Mouse (Mus musculus): Measurements from ENCODE around the gene Snupn. TPM values are rescaled to one million over a fixed set of nuclear protein-coding genes. Genes with fewer than 3 reads are reported as not detected.
A peak's percentile ranks its signal among the peaks of the same experiment; 100 is the strongest.
"Not testable (repeated sequence)": the region's sequence is repeated elsewhere in the genome, so short reads cannot be mapped to it uniquely, and the experiment has no call there.

The Snupn gene
- polyA plus RNA-seq, 1 experiment from 2014 or later, result 28.4 TPM

DNA sequence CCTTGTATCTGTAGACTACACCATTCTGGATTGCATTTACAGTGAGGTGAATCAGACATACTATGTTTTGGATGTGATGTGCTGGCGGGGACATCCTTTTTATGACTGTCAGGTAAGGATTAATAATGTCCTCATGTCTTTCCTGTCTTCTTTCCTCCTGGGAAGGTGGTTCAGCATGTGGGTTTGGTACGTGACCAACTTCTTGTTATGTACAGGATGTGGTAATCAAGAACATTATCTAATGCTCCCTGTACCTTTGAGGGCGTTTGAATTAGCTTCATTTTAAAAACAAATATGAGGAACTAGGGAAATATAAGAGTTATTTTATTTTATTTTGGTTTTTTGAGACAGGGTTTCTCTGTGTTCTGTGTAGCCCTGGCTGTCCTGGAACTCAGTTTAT lies 24.5 kb downstream of the Snupn start:
- 83% methylated on average over 3 of the region's 3 CpGs for WGBS
- Histone ChIP-seq H3K27ac (replicated peaks) (no peak overlapping the region), H3K4me2 (replicated peaks) (no peak overlapping the region), H3K27me3 (no peaks in the 10 kb centered on the region), H3K9me3 (no peaks in the 10 kb centered on the region), H3K4me1 (no peaks in the 10 kb centered on the region), H3K4me3 (no peak overlapping the region), H3K9ac (replicated peaks) (no peak overlapping the region), H3K36me3 (peaks cover 18% of the 10 kb centered on the region)
- no peak for ATAC-seq (ENCODE audit: low FRiP score, low read depth)

DNA sequence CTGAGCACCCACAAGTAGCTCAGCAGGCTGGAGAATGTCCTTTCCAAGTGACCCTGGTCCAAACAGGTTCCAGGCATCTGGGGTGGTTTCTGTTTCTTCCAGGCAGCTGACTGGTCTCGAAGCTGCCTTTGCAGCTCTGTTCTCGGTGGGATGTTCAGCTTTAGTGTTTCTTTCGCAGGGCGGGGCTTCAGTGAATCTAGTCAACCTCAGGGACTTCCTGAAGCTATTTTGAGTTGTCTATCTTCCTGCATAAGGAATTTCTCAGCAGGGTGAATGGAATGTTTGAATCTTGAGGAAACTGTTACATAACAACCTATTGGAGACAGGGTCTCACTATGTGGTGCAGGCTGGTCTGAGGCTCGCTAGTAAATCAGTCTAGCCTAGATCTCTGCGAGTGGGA lies 29.5 kb downstream of the Snupn start:
- 91% methylated on average over 6 of the region's 6 CpGs for WGBS
- no peak overlapping the region for H3K4me2 ChIP-seq (replicated peaks)
- no peaks in the 10 kb centered on the region for H3K4me1 ChIP-seq

GRCm38 (mm10) chr9:56981502-56981901 lies 30.8 kb downstream of the Snupn start:
- Histone ChIP-seq H3K27me3 (no peaks in the 10 kb centered on the region), H3K27ac (replicated peaks) (no peak overlapping the region), H3K4me1 (no peaks in the 10 kb centered on the region), H3K9ac (replicated peaks) (no peak overlapping the region), H3K4me2 (replicated peaks) (no peak overlapping the region), H3K9me3 (no peaks in the 10 kb centered on the region), H3K4me3 (no peak overlapping the region), H3K36me3 (peaks cover 30% of the 10 kb centered on the region)
- 92% methylated on average over 1 of the region's 1 CpGs for WGBS
- ATAC-seq (ENCODE audit: low FRiP score, low read depth), result no peak

More for the DNA sequence above, 29.5 kb downstream of the Snupn start:
- ATAC-seq (ENCODE audit: low FRiP score, low read depth), result no peak
- Histone ChIP-seq H3K27me3 (no peaks in the 10 kb centered on the region), H3K9ac (replicated peaks) (no peak overlapping the region), H3K27ac (replicated peaks) (no peak overlapping the region), H3K36me3 (peaks cover 30% of the 10 kb centered on the region), H3K4me3 (no peak overlapping the region), H3K9me3 (no peaks in the 10 kb centered on the region)

- 2% methylated on average over 57 of the region's 62 CpGs for whole genome bisulfite sequencing
- H3K27ac ChIP-seq (replicated peaks), result peak within 1 kb of the TSS; percentile 96
- peak; percentile 93 for ATAC-seq (ENCODE audit: low FRiP score, low read depth)
Observed at GRCm38 (mm10) chr9:56994286-56995197, 43.9 kb downstream of the Snupn start, which contains the start of gene Ptpn9. TSS of gene Ptpn9 (plus strand) at chr9:56994923.

GRCm38 (mm10) chr9:56995198-56996027 lies 44.7 kb downstream of the Snupn start:
- H3K36me3 ChIP-seq, result 0 out of 2 replicates have a peak, but pooled peaks cover 4% of the 10 kb centered on the region
- H3K4me3 ChIP-seq, result peak overlapping the region; percentile 95
- H3K27me3 ChIP-seq, result no peaks in the 10 kb centered on the region
- H3K9me3 ChIP-seq, result no peaks in the 10 kb centered on the region
- H3K9ac ChIP-seq (replicated peaks), result peak overlapping the region; percentile 97
- peak overlapping the region; percentile 96 for H3K27ac ChIP-seq (replicated peaks)
- H3K4me2 ChIP-seq (replicated peaks), result peak overlapping the region; percentile 75
- peaks cover 17% of the 10 kb centered on the region for H3K4me1 ChIP-seq
- peak; percentile 70 for ATAC-seq (ENCODE audit: low FRiP score, low read depth)
- under 1% methylated on average over 75 of the region's 80 CpGs for WGBS

More at GRCm38 (mm10) chr9:56994286-56995197, 43.9 kb downstream of the Snupn start, which contains the start of gene Ptpn9:
- peaks cover 17% of the 10 kb centered on the region for H3K4me1 ChIP-seq
- H3K9me3 ChIP-seq, result no peaks in the 10 kb centered on the region
- H3K4me2 ChIP-seq (replicated peaks), result peak within 1 kb of the TSS; percentile 75
- H3K9ac ChIP-seq (replicated peaks), result peak within 1 kb of the TSS; percentile 97
- no peaks in the 10 kb centered on the region for H3K36me3 ChIP-seq
- peak within 1 kb of the TSS; percentile 95 for H3K4me3 ChIP-seq
- H3K27me3 ChIP-seq, result no peaks in the 10 kb centered on the region

DNA sequence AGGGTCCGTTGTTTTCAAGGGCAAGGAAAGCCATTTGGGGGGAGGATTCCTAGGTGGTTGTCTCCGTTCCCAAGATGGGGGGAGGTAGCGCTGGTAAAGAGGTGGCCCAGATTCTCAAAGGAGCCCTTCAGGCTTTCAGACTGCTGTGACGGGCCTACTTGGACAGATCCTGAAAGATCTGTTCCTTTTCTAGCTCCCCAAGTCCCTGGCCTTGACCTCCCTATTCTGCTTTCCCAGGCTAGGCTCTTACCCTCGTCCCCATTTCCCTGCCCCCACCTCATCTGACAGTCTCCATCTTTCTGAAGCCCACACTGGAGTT lies 45.3 kb downstream of the Snupn start:
- Histone ChIP-seq H3K36me3 (0 out of 2 replicates have a peak, but pooled peaks cover 4% of the 10 kb centered on the region), H3K4me3 (peak overlapping the region; percentile 95), H3K4me1 (peaks cover 17% of the 10 kb centered on the region), H3K27me3 (no peaks in the 10 kb centered on the region), H3K9ac (replicated peaks) (peak overlapping the region; percentile 97), H3K4me2 (replicated peaks) (peak overlapping the region; percentile 75), H3K9me3 (no peaks in the 10 kb centered on the region), H3K27ac (replicated peaks) (peak overlapping the region; percentile 96)
- 0% methylated on average over 5 of the region's 5 CpGs for WGBS
- ATAC-seq (ENCODE audit: low FRiP score, low read depth), result no peak

- not testable (repeated sequence) for H3K9me3 ChIP-seq; H3K4me2 ChIP-seq (replicated peaks); H3K9ac ChIP-seq (replicated peaks); ATAC-seq (ENCODE audit: low FRiP score, low read depth); H3K27me3 ChIP-seq; H3K36me3 ChIP-seq; H3K4me3 ChIP-seq; H3K27ac ChIP-seq (replicated peaks)
- H3K4me1 ChIP-seq, result peaks cover 17% of the 10 kb centered on the region
- WGBS, result 81% methylated on average over 1 of the region's 1 CpGs
Observed at GRCm38 (mm10) chr9:56997206-56997605, 46.5 kb downstream of the Snupn start.

GRCm38 (mm10) chr9:57003011-57003410 lies 52.3 kb downstream of the Snupn start:
- Histone ChIP-seq H3K4me2 (replicated peaks) (no peak overlapping the region), H3K9me3 (no peaks in the 10 kb centered on the region), H3K27ac (replicated peaks) (no peak overlapping the region), H3K27me3 (no peaks in the 10 kb centered on the region), H3K4me1 (0 out of 2 replicates have a peak, but pooled peaks cover 4% of the 10 kb centered on the region), H3K9ac (replicated peaks) (no peak overlapping the region), H3K36me3 (peaks cover 13% of the 10 kb centered on the region; the same call in 1 of the 2 replicates), H3K4me3 (no peak overlapping the region)
- ATAC-seq (ENCODE audit: low FRiP score, low read depth), result no peak
- 90% methylated on average over 4 of the region's 4 CpGs for WGBS

GRCm38 (mm10) chr9:57012393-57012792 lies 61.7 kb downstream of the Snupn start:
- 0 out of 2 replicates have a peak, but pooled peaks cover 4% of the 10 kb centered on the region for H3K9me3 ChIP-seq
- no peak overlapping the region for H3K9ac ChIP-seq (replicated peaks)
- no peak overlapping the region for H3K4me3 ChIP-seq
- no peaks in the 10 kb centered on the region for H3K4me1 ChIP-seq
- H3K36me3 ChIP-seq, result peaks cover 18% of the 10 kb centered on the region
- no peak overlapping the region for H3K27ac ChIP-seq (replicated peaks)
- 81% methylated on average over 1 of the region's 1 CpGs for WGBS
- ATAC-seq (ENCODE audit: low FRiP score, low read depth), result no peak
- H3K27me3 ChIP-seq, result no peaks in the 10 kb centered on the region
- no peak overlapping the region for H3K4me2 ChIP-seq (replicated peaks)

DNA sequence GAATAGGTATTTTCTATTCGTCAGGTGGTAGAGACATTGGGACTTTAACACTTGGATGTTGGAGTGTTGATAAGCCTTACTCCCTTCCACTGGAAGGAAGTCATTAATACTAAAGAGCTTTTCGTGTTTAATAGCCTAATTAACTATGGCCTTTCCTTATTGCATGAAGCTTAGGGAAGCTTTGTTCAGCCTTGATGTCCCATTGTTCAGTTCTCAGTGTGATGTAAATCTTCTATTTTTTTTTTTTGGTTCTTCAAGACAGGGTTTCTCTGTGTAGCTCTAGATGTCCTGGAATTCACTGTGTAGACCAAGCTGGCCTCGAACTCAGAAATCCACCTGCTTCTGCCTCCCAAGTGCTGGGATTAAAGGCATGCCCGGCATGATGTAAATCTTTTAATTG lies 62.2 kb downstream of the Snupn start:
- Histone ChIP-seq H3K4me1 (no peaks in the 10 kb centered on the region), H3K9ac (replicated peaks) (no peak overlapping the region), H3K4me3 (no peak overlapping the region), H3K36me3 (peaks cover 13% of the 10 kb centered on the region), H3K27ac (replicated peaks) (no peak overlapping the region), H3K27me3 (no peaks in the 10 kb centered on the region), H3K9me3 (0 out of 2 replicates have a peak, but pooled peaks cover 4% of the 10 kb centered on the region), H3K4me2 (replicated peaks) (no peak overlapping the region)
- 93% methylated on average over 4 of the region's 4 CpGs for whole genome bisulfite sequencing
- ATAC-seq (ENCODE audit: low FRiP score, low read depth), result no peak

- 98% methylated on average over 1 of the region's 1 CpGs for WGBS
- Histone ChIP-seq H3K9ac (replicated peaks) (no peak overlapping the region), H3K4me2 (replicated peaks) (no peak overlapping the region), H3K4me3 (no peak overlapping the region), H3K4me1 (no peaks in the 10 kb centered on the region), H3K27me3 (no peaks in the 10 kb centered on the region), H3K36me3 (peaks cover 13% of the 10 kb centered on the region), H3K9me3 (0 out of 2 replicates have a peak, but pooled peaks cover 4% of the 10 kb centered on the region), H3K27ac (replicated peaks) (no peak overlapping the region)
- ATAC-seq (ENCODE audit: low FRiP score, low read depth), result no peak
Observed at GRCm38 (mm10) chr9:57013756-57014155, 63.1 kb downstream of the Snupn start.

DNA sequence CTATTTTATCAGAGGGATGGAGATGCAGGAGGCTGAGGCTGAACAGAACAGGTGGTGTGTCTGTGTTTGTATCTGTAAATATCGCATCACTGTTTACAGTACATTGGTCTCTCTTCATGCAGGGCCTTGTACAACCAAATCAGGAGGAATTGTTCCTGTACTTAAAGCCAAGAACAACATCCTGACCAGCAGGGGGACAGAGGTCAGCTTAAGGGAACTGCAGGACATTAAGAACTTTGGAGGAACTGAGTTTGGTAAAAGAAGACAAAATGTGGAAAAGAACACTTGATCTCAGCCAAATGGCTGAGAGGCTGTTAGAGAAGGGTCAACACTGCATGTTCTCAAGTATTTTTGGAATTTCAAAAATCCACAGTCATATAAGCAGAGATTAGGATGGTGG lies 64.1 kb downstream of the Snupn start:
- Histone ChIP-seq H3K9ac (replicated peaks) (no peak overlapping the region), H3K4me1 (no peaks in the 10 kb centered on the region)
- 87% methylated on average over 1 of the region's 1 CpGs for WGBS

More for the DNA sequence above, 64.1 kb downstream of the Snupn start:
- H3K9me3 ChIP-seq, result 0 out of 2 replicates have a peak, but pooled peaks cover 4% of the 10 kb centered on the region
- no peaks in the 10 kb centered on the region for H3K27me3 ChIP-seq
- H3K27ac ChIP-seq (replicated peaks), result no peak overlapping the region
- H3K4me3 ChIP-seq, result no peak overlapping the region
- ATAC-seq (ENCODE audit: low FRiP score, low read depth), result no peak
- H3K4me2 ChIP-seq (replicated peaks), result no peak overlapping the region
- H3K36me3 ChIP-seq, result peaks cover 14% of the 10 kb centered on the region
